Mouse (Mus musculus) C2C12 (cell line): ENCODE data around the gene Cdh1. TPM values are rescaled to one million over a fixed set of nuclear protein-coding genes. Genes with fewer than 3 reads are reported as not detected.

Source experiments
- H3K27me3 ChIP-seq: one replicate; pipeline ENCODE4 v1.6.1; 2011; ENCODE audit not compliant: control insufficient read depth, insufficient read depth, insufficient read length
- H3K36me3 ChIP-seq: one replicate; pipeline ENCODE4 v1.6.1; 2011; ENCODE audit not compliant: control insufficient read depth, insufficient read depth
- H3K4me3 ChIP-seq: one replicate; pipeline ENCODE4 v1.5.1; 2011; ENCODE audit warnings: mild to moderate bottlenecking, control low read depth; ENCODE audit not compliant: poor library complexity, insufficient read depth, severe bottlenecking
- H3K79me2 ChIP-seq: one replicate; pipeline ENCODE4 v1.6.1; 2011; ENCODE audit not compliant: control insufficient read depth, insufficient read depth
- H3K79me3 ChIP-seq: one replicate; pipeline ENCODE4 v1.6.1; 2011; ENCODE audit warnings: low read depth, control low read depth
- H3ac ChIP-seq: one replicate; pipeline ENCODE3; 2011; ENCODE audit warnings: low read depth; ENCODE audit not compliant: control insufficient read depth, insufficient read length
- CEBPB ChIP-seq: IDR thresholded peaks from one replicate; pipeline ENCODE4 v1.6.1; 2011; ENCODE audit warnings: low read depth, mild to moderate bottlenecking, control low read depth, moderate library complexity
- CTCF ChIP-seq: IDR thresholded peaks from one replicate; pipeline ENCODE4 v1.5.1; 2011; ENCODE audit not compliant: control insufficient read depth, insufficient read depth, insufficient read length
- FOSL1 ChIP-seq: IDR thresholded peaks from one replicate; pipeline ENCODE4 v1.8.0; 2011; ENCODE audit warnings: mild to moderate bottlenecking, low read length; ENCODE audit not compliant: poor library complexity, insufficient read depth, severe bottlenecking
- MAX ChIP-seq: IDR thresholded peaks from one replicate; pipeline ENCODE4 v1.6.1; 2011; ENCODE audit warnings: mild to moderate bottlenecking, control low read depth
- MYOD1 ChIP-seq: IDR thresholded peaks from one replicate; pipeline ENCODE4 v1.6.1; 2011; ENCODE audit warnings: low read depth; ENCODE audit not compliant: control insufficient read depth, insufficient read length
- MYOG ChIP-seq: IDR thresholded peaks from one replicate; pipeline ENCODE4 v1.6.1; 2011; ENCODE audit not compliant: control insufficient read depth, insufficient read length; ENCODE audit errors: extremely low read depth
- USF1 ChIP-seq: IDR thresholded peaks from one replicate; pipeline ENCODE4 v1.6.1; 2011; ENCODE audit warnings: low read depth, mild to moderate bottlenecking, control low read depth, moderate library complexity
- polyA plus RNA-seq: library from polyadenylated mRNA; unstranded; fragments of >200 nt; fragmentation: generic; extraction: Trizol; gene quantifications from one replicate; pipeline ENCODE4 v1.2.1, GENCODE M21; 2012; ENCODE audit warnings: missing spikeins

The Cdh1 gene
- polyA plus RNA-seq, 1 experiment = 0.01 TPM

- Histone ChIP-seq H3ac (no peak overlapping the region), H3K27me3 (no peaks in the 10 kb centered on the region), H3K79me3 (no peaks in the 10 kb centered on the region), H3K4me3 (no peak overlapping the region), H3K79me2 (no peaks in the 10 kb centered on the region), H3K36me3 (no peaks in the 10 kb centered on the region)
- no peak for TF ChIP-seq MYOD1
- no peak for TF ChIP-seq MYOG
- TF ChIP-seq CEBPB = peak; percentile 12
Observed at GRCm38 (mm10) chr8:106610958-106611640, 7.9 kb downstream of the Cdh1 start.

- TF ChIP-seq USF1 = no peak
- TF ChIP-seq CTCF = no peak
- no peak for TF ChIP-seq MYOD1
- no peak for TF ChIP-seq MYOG
- no peak for TF ChIP-seq FOSL1
- no peak for TF ChIP-seq CEBPB
- TF ChIP-seq MAX = no peak
- Histone ChIP-seq H3K79me2 (no peaks in the 10 kb centered on the region), H3K79me3 (no peaks in the 10 kb centered on the region), H3K4me3 (no peak overlapping the region), H3K36me3 (no peaks in the 10 kb centered on the region), H3K27me3 (no peaks in the 10 kb centered on the region), H3ac (no peak overlapping the region)
Observed at GRCm38 (mm10) chr8:106612047-106612446, 8.9 kb downstream of the Cdh1 start.

- H3K27me3 ChIP-seq = no peaks in the 10 kb centered on the region
- H3K4me3 ChIP-seq = no peak overlapping the region
- H3K79me2 ChIP-seq = no peaks in the 10 kb centered on the region
- H3ac ChIP-seq = no peak overlapping the region
- TF ChIP-seq CEBPB (no peak), USF1 (no peak), MYOG (no peak), CTCF (no peak), MAX (peak; percentile 38), FOSL1 (no peak), MYOD1 (peak; percentile 29)
- H3K79me3 ChIP-seq = no peaks in the 10 kb centered on the region
- no peaks in the 10 kb centered on the region for H3K36me3 ChIP-seq
Observed at GRCm38 (mm10) chr8:106614704-106615103, 11.6 kb downstream of the Cdh1 start.

- Histone ChIP-seq H3K79me2 (no peaks in the 10 kb centered on the region), H3K79me3 (no peaks in the 10 kb centered on the region), H3K36me3 (no peaks in the 10 kb centered on the region), H3K27me3 (no peaks in the 10 kb centered on the region), H3ac (no peak overlapping the region), H3K4me3 (no peak overlapping the region)
- TF ChIP-seq MAX (no peak), MYOD1 (no peak), CTCF (no peak), CEBPB (no peak), MYOG (no peak), USF1 (no peak), FOSL1 (no peak)
Observed at GRCm38 (mm10) chr8:106615661-106616299, 12.6 kb downstream of the Cdh1 start.

GRCm38 (mm10) chr8:106616679-106617078 is 13.5 kb downstream of the Cdh1 start:
- no peak overlapping the region for H3ac ChIP-seq
- H3K79me3 ChIP-seq = no peaks in the 10 kb centered on the region
- no peak for TF ChIP-seq FOSL1
- TF ChIP-seq MAX = no peak
- TF ChIP-seq MYOG = no peak
- TF ChIP-seq CTCF = no peak
- TF ChIP-seq MYOD1 = no peak
- no peak for TF ChIP-seq USF1
- no peak for TF ChIP-seq CEBPB
- H3K4me3 ChIP-seq = no peak overlapping the region
- H3K36me3 ChIP-seq = no peaks in the 10 kb centered on the region
- no peaks in the 10 kb centered on the region for H3K79me2 ChIP-seq
- H3K27me3 ChIP-seq = no peaks in the 10 kb centered on the region
